Mouse (Mus musculus) stomach, postnatal 0 days (tissue): ENCODE measurements around the gene Fam167b.

Source experiments
- CTCF ChIP-seq: IDR thresholded peaks from 2 replicates; pipeline ENCODE4 v1.5.1; 2016; ENCODE audit warnings: antibody characterized with exemption, low read depth, mild to moderate bottlenecking, moderate library complexity
- EP300 ChIP-seq: optimal IDR thresholded peaks from 2 replicates; pipeline ENCODE3; 2016; ENCODE audit warnings: antibody characterized with exemption

- no peak for TF ChIP-seq CTCF
- TF ChIP-seq EP300: no peak
These were observed 5.9 kb downstream of the Fam167b start for GRCm38 (mm10) chr4:129572236-129573092.
